Mouse (Mus musculus): Measurements from ENCODE around the gene Fbxo17.

DNA sequence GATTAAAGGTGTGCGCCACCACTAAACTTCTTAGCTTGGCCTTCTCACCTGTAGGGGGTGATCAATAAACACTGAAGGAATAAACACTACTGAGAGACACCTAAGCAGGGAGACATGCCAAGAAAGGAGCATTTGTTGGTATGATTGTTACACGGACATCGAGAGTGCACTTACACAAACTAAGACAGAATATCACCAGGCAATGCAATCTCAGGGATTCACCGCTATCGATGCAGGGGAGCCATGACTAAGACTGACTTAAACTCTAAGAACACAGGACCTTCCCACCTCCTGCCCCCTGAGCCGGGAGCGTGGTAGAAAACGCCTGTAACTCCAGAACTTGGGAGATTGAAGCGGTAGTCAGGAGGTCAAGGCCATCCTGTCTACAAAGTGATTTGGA is 24.3 kb downstream of the Fbxo17 start:
- TF ChIP-seq GATA1 (IDR thresholded peaks at IDR 0.05; ENCODE audit: borderline replicate concordance, low read length): no peak
- TF ChIP-seq FLI1 (IDR thresholded peaks at IDR 0.05; ENCODE audit: low read length): no peak

Measured in megakaryocyte, embryonic 14.5 days (primary cell).